Mouse (Mus musculus) limb, embryonic 11.5 days (tissue): ENCODE measurements around the gene Frzb. TPM values are rescaled to one million over a fixed set of nuclear protein-coding genes. Genes with fewer than 3 reads are reported as not detected.

Experiments
- ATAC-seq: fragments of 200-750 bp; cut with Nextera tagmentation; 2 replicates; pipeline ENCODE4 v1.8.0; 2017; ENCODE audit warnings: low read depth; ENCODE audit not compliant: insufficient number of reproducible peaks, low FRiP score, low TSS enrichment
- DNase-seq: peaks from one replicate; pipeline ENCODE4 v3.0.0-alpha.2; 2015; ENCODE audit warnings: low spot score
- H3K27ac ChIP-seq: fragments of 300-500 bp; sonication (generic); replicated peaks from 2 replicates; pipeline ENCODE4 v1.5.1; 2014; ENCODE audit warnings: low read depth, mild to moderate bottlenecking, low read length
- H3K27me3 ChIP-seq: fragments of 300-500 bp; sonication (generic); 2 replicates; pipeline ENCODE4 v1.6.1; 2014; ENCODE audit warnings: mild to moderate bottlenecking, low read length, mixed read lengths; ENCODE audit not compliant: control insufficient read depth, insufficient read depth
- H3K36me3 ChIP-seq: fragments of 300-500 bp; sonication (generic); 2 replicates; pipeline ENCODE4 v1.6.1; 2014; ENCODE audit warnings: mild to moderate bottlenecking, low read length, moderate library complexity, mixed read lengths; ENCODE audit not compliant: control insufficient read depth, insufficient read depth
- H3K4me1 ChIP-seq: fragments of 300-500 bp; sonication (generic); 2 replicates; pipeline ENCODE4 v1.6.1; 2014; ENCODE audit warnings: low read length, mixed read lengths; ENCODE audit not compliant: control insufficient read depth, insufficient read depth
- H3K4me2 ChIP-seq: fragments of 300-500 bp; sonication (generic); 2 replicates; pipeline ENCODE4 v1.6.1; 2014; ENCODE audit warnings: low read depth, mild to moderate bottlenecking, moderate library complexity; ENCODE audit not compliant: severe bottlenecking
- H3K4me3 ChIP-seq: fragments of 300-500 bp; sonication (generic); 2 replicates; pipeline ENCODE4 v1.5.1; 2014; ENCODE audit warnings: low read depth, low read length
- H3K9ac ChIP-seq: fragments of 300-500 bp; sonication (generic); 2 replicates; pipeline ENCODE4 v1.6.1; 2014; ENCODE audit warnings: mild to moderate bottlenecking, low read length
- H3K9me3 ChIP-seq: fragments of 300-500 bp; sonication (generic); 2 replicates; pipeline ENCODE4 v1.6.1; 2016; ENCODE audit warnings: low read length; ENCODE audit not compliant: control insufficient read depth
- WGBS: fragments of 180-500 bp; shearing (Covaris S2); extraction: QIAGEN DNeasy Blood & Tissue Kit; methylation state at CpG from one replicate; pipeline ENCODE4 v1.1.7; 2014; 5-methylcytosine and 5-hydroxymethylcytosine counted together
- polyA plus RNA-seq: library from polyadenylated mRNA; unstranded; fragments of >200 nt; fragmentation: Nextera tagmentation; extraction: Ambion mirVana; gene quantifications from 2 replicates; pipeline ENCODE4 v1.2.1, GENCODE M21; 2014

Gene Frzb
- polyA plus RNA-seq, 1 experiment from 2014 or later, result 118 TPM

GRCm38 (mm10) chr2:80386255-80386654 lies 61.2 kb downstream of the Frzb start:
- H3K27ac ChIP-seq, result no peak overlapping the region
- 95% methylated on average over 2 of the region's 2 CpGs for WGBS
- H3K36me3 ChIP-seq, result no peaks in the 10 kb centered on the region
- no peaks in the 10 kb centered on the region for H3K27me3 ChIP-seq
- H3K4me1 ChIP-seq, result peaks cover 4% of the 10 kb centered on the region; the same call in 1 of the 2 replicates
- no peaks in the 10 kb centered on the region for H3K9me3 ChIP-seq
- ATAC-seq, result no peak
- H3K4me2 ChIP-seq, result no peak overlapping the region
- H3K9ac ChIP-seq, result no peak overlapping the region
- no peak for DNase-seq
- H3K4me3 ChIP-seq, result no peak overlapping the region

- Histone ChIP-seq H3K36me3 (no peaks in the 10 kb centered on the region), H3K4me1 (peaks cover 4% of the 10 kb centered on the region; the same call in 1 of the 2 replicates), H3K27ac (no peak overlapping the region), H3K4me3 (no peak overlapping the region), H3K4me2 (no peak overlapping the region), H3K9ac (no peak overlapping the region), H3K9me3 (no peaks in the 10 kb centered on the region), H3K27me3 (no peaks in the 10 kb centered on the region)
- ATAC-seq (no peak), DNase-seq (no peak)
- WGBS, result 35% methylated on average over 4 of the region's 4 CpGs
These were observed 63.0 kb downstream of the Frzb start for GRCm38 (mm10) chr2:80384447-80384846.

- Histone ChIP-seq H3K27me3 (no peaks in the 10 kb centered on the region), H3K4me1 (no peaks in the 10 kb centered on the region), H3K4me2 (no peak overlapping the region), H3K4me3 (no peak overlapping the region), H3K9ac (no peak overlapping the region), H3K27ac (no peak overlapping the region), H3K36me3 (no peaks in the 10 kb centered on the region), H3K9me3 (peaks cover 3% of the 10 kb centered on the region; the same call in 1 of the 2 replicates)
- ATAC-seq (no peak), DNase-seq (no peak)
- WGBS, result 88% methylated on average over 5 of the region's 5 CpGs
These were observed 67.6 kb downstream of the Frzb start for GRCm38 (mm10) chr2:80379848-80380247.

GRCm38 (mm10) chr2:80374892-80375291 lies 72.5 kb downstream of the Frzb start:
- Histone ChIP-seq H3K4me3 (no peak overlapping the region), H3K4me2 (no peak overlapping the region), H3K4me1 (0 out of 2 replicates have a peak, but pooled peaks cover 2% of the 10 kb centered on the region), H3K27me3 (no peaks in the 10 kb centered on the region), H3K36me3 (no peaks in the 10 kb centered on the region), H3K27ac (no peak overlapping the region), H3K9me3 (peaks cover 3% of the 10 kb centered on the region; the same call in 1 of the 2 replicates), H3K9ac (no peak overlapping the region)
- DNase-seq, result no peak
- ATAC-seq, result no peak

GRCm38 (mm10) chr2:80371458-80371857 lies 76.0 kb downstream of the Frzb start:
- WGBS, result 79% methylated on average over 8 of the region's 8 CpGs
- Histone ChIP-seq H3K27me3 (no peaks in the 10 kb centered on the region), H3K4me1 (0 out of 2 replicates have a peak, but pooled peaks cover 2% of the 10 kb centered on the region), H3K4me3 (no peak overlapping the region), H3K27ac (no peak overlapping the region), H3K9me3 (no peaks in the 10 kb centered on the region), H3K9ac (no peak overlapping the region), H3K36me3 (no peaks in the 10 kb centered on the region), H3K4me2 (no peak overlapping the region)
- DNase-seq, result no peak
- no peak for ATAC-seq

Other genes with a start within 250 kb of the Frzb start
- not detected in 2 replicates for gene Prdx6b, start 155.2 kb downstream of the Frzb start, polyA plus RNA-seq
- 94.3 and 99.4 TPM in 2 replicates for gene Dnajc10, start 132.2 kb downstream of the Frzb start, polyA plus RNA-seq
- 54.4 and 61.4 TPM in 2 replicates for gene Nckap1, start 133.8 kb upstream of the Frzb start, polyA plus RNA-seq
- 15.9 and 19.6 TPM in 2 replicates for gene Dusp19, start 169.4 kb upstream of the Frzb start, polyA plus RNA-seq
- 66.4 and 68.0 TPM in 2 replicates for gene Nup35, start 169.6 kb upstream of the Frzb start, polyA plus RNA-seq